Mouse (Mus musculus) bone marrow, adult 2 months (tissue): ENCODE data around the gene Ppfia1.

Source experiments
- CTCF ChIP-seq: fragments of 200-500 bp; IDR thresholded peaks from 2 replicates; pipeline ENCODE4 v1.5.1; 2011; ENCODE audit warnings: low read length, control low read depth; ENCODE audit not compliant: control insufficient read depth, insufficient read depth
- POLR2A ChIP-seq: fragments of 200-500 bp; IDR thresholded peaks from 2 replicates; pipeline ENCODE4 v1.6.1; 2011; ENCODE audit warnings: low read depth, mild to moderate bottlenecking, control low read depth, low read length, borderline replicate concordance; ENCODE audit not compliant: control insufficient read depth

- TF ChIP-seq POLR2A (no peak), CTCF (no peak)
Measured at GRCm38 (mm10) chr7:144526649-144527048, 26.9 kb downstream of the Ppfia1 start.
